Mouse (Mus musculus) hindbrain, embryonic 12.5 days (tissue): ENCODE measurements at regions not wholly inside any gene's neighbourhood (a gene's known extent, or its start where the extent isn't known, plus 50 kb on each side); places are given as distances from the start of the nearest gene placed in this dataset.

ENCODE experiments used
- ATAC-seq: fragments of 200-750 bp; cut with Nextera tagmentation; 2 replicates; pipeline ENCODE4 v1.8.0; 2017; ENCODE audit warnings: moderate TSS enrichment; ENCODE audit not compliant: low FRiP score
- H3K27ac ChIP-seq: fragments of 300-500 bp; sonication (generic); 2 replicates; pipeline ENCODE4 v1.5.1; 2016; ENCODE audit warnings: mild to moderate bottlenecking
- H3K27me3 ChIP-seq: fragments of 300-500 bp; sonication (generic); 2 replicates; pipeline ENCODE4 v1.6.1; 2016; ENCODE audit warnings: mild to moderate bottlenecking
- H3K36me3 ChIP-seq: fragments of 300-500 bp; sonication (generic); 2 replicates; pipeline ENCODE4 v1.6.1; 2016; ENCODE audit warnings: mild to moderate bottlenecking
- H3K4me1 ChIP-seq: fragments of 300-500 bp; sonication (generic); 2 replicates; pipeline ENCODE4 v1.6.1; 2016
- H3K4me2 ChIP-seq: fragments of 300-500 bp; sonication (generic); replicated peaks from 2 replicates; pipeline ENCODE4 v1.6.1; 2016; ENCODE audit warnings: mild to moderate bottlenecking
- H3K4me3 ChIP-seq: fragments of 300-500 bp; sonication (generic); 2 replicates; pipeline ENCODE4 v1.5.1; 2016; ENCODE audit warnings: mild to moderate bottlenecking
- H3K9ac ChIP-seq: fragments of 300-500 bp; sonication (generic); 2 replicates; pipeline ENCODE4 v1.6.1; 2016; ENCODE audit warnings: mild to moderate bottlenecking, moderate library complexity
- H3K9me3 ChIP-seq: fragments of 300-500 bp; sonication (generic); replicated peaks from 2 replicates; pipeline ENCODE4 v1.6.1; 2016; ENCODE audit warnings: mild to moderate bottlenecking
- WGBS: fragments of 180-500 bp; shearing (Covaris S2); methylation state at CpG from one replicate; pipeline ENCODE4 v1.1.7; 2016; 5-methylcytosine and 5-hydroxymethylcytosine counted together

GRCm38 (mm10) chr6:140368354-140369069 is 55.3 kb upstream of the Plekha5 start:
- 82% methylated on average over 8 of the region's 8 CpGs for WGBS
- Histone ChIP-seq H3K9me3 (no peaks in the 10 kb centered on the region), H3K4me2 (no peak overlapping the region), H3K27ac (no peak overlapping the region), H3K4me1 (no peaks in the 10 kb centered on the region), H3K36me3 (no peaks in the 10 kb centered on the region), H3K9ac (no peak overlapping the region), H3K27me3 (no peaks in the 10 kb centered on the region), H3K4me3 (no peak overlapping the region)
- ATAC-seq, result peak; percentile 48

GRCm38 (mm10) chr6:140367303-140367702 is 56.6 kb upstream of the Plekha5 start:
- 88% methylated on average over 6 of the region's 6 CpGs for WGBS
- no peak for ATAC-seq

GRCm38 (mm10) chr6:140366791-140367190 is 57.1 kb upstream of the Plekha5 start:
- no peak overlapping the region for H3K4me2 ChIP-seq
- 61% methylated on average over 3 of the region's 3 CpGs for WGBS
- no peak for ATAC-seq

More at GRCm38 (mm10) chr6:140367303-140367702, 56.6 kb upstream of the Plekha5 start:
- H3K4me2 ChIP-seq, result no peak overlapping the region
- H3K4me3 ChIP-seq, result no peak overlapping the region
- no peaks in the 10 kb centered on the region for H3K27me3 ChIP-seq
- H3K4me1 ChIP-seq, result no peaks in the 10 kb centered on the region
- no peak overlapping the region for H3K9ac ChIP-seq
- no peaks in the 10 kb centered on the region for H3K9me3 ChIP-seq
- no peaks in the 10 kb centered on the region for H3K36me3 ChIP-seq
- H3K27ac ChIP-seq, result no peak overlapping the region

GRCm38 (mm10) chr6:140360996-140361395 is 62.9 kb upstream of the Plekha5 start:
- H3K4me3 ChIP-seq, result no peak overlapping the region
- no peaks in the 10 kb centered on the region for H3K27me3 ChIP-seq
- H3K9me3 ChIP-seq, result no peaks in the 10 kb centered on the region
- no peaks in the 10 kb centered on the region for H3K36me3 ChIP-seq
- 71% methylated on average over 4 of the region's 4 CpGs for WGBS
- ATAC-seq, result no peak
- H3K4me1 ChIP-seq, result no peaks in the 10 kb centered on the region
- H3K4me2 ChIP-seq, result no peak overlapping the region
- H3K9ac ChIP-seq, result no peak overlapping the region
- no peak overlapping the region for H3K27ac ChIP-seq

More at GRCm38 (mm10) chr6:140366791-140367190, 57.1 kb upstream of the Plekha5 start:
- Histone ChIP-seq H3K36me3 (no peaks in the 10 kb centered on the region), H3K9ac (no peak overlapping the region), H3K4me1 (no peaks in the 10 kb centered on the region), H3K9me3 (no peaks in the 10 kb centered on the region), H3K4me3 (no peak overlapping the region), H3K27ac (no peak overlapping the region), H3K27me3 (no peaks in the 10 kb centered on the region)

- ATAC-seq, result no peak
- no peak overlapping the region for H3K27ac ChIP-seq
- H3K4me1 ChIP-seq, result no peaks in the 10 kb centered on the region
- H3K9ac ChIP-seq, result no peak overlapping the region
- H3K9me3 ChIP-seq, result no peaks in the 10 kb centered on the region
- 84% methylated on average over 2 of the region's 2 CpGs for WGBS
- no peak overlapping the region for H3K4me2 ChIP-seq
- H3K27me3 ChIP-seq, result no peaks in the 10 kb centered on the region
- no peak overlapping the region for H3K4me3 ChIP-seq
- no peaks in the 10 kb centered on the region for H3K36me3 ChIP-seq
Observed at GRCm38 (mm10) chr6:140357901-140358300, 66.0 kb upstream of the Plekha5 start.

GRCm38 (mm10) chr6:140357300-140357699 is 66.6 kb upstream of the Plekha5 start:
- Histone ChIP-seq H3K9me3 (no peaks in the 10 kb centered on the region), H3K9ac (no peak overlapping the region), H3K27me3 (no peaks in the 10 kb centered on the region), H3K4me2 (no peak overlapping the region), H3K4me3 (no peak overlapping the region), H3K36me3 (no peaks in the 10 kb centered on the region), H3K4me1 (no peaks in the 10 kb centered on the region), H3K27ac (no peak overlapping the region)
- 78% methylated on average over 8 of the region's 8 CpGs for WGBS
- no peak for ATAC-seq

- H3K36me3 ChIP-seq, result no peaks in the 10 kb centered on the region
- no peak overlapping the region for H3K4me2 ChIP-seq
- no peak overlapping the region for H3K4me3 ChIP-seq
- H3K4me1 ChIP-seq, result peaks cover 5% of the 10 kb centered on the region; the same call in 1 of the 2 replicates
- H3K27ac ChIP-seq, result no peak overlapping the region
- H3K9ac ChIP-seq, result no peak overlapping the region
- no peak for ATAC-seq
- H3K27me3 ChIP-seq, result no peaks in the 10 kb centered on the region
- H3K9me3 ChIP-seq, result no peaks in the 10 kb centered on the region
- 86% methylated on average over 6 of the region's 6 CpGs for WGBS
Observed at GRCm38 (mm10) chr6:140354082-140354481, 69.8 kb upstream of the Plekha5 start.

GRCm38 (mm10) chr6:140353610-140354009 is 70.2 kb upstream of the Plekha5 start:
- H3K27ac ChIP-seq, result no peak overlapping the region
- ATAC-seq, result no peak
- 86% methylated on average over 6 of the region's 6 CpGs for WGBS

GRCm38 (mm10) chr6:140351365-140352095 is 72.3 kb upstream of the Plekha5 start:
- 75% methylated on average over 3 of the region's 6 CpGs for WGBS
- Histone ChIP-seq H3K27me3 (no peaks in the 10 kb centered on the region), H3K9me3 (no peaks in the 10 kb centered on the region), H3K9ac (no peak overlapping the region), H3K36me3 (no peaks in the 10 kb centered on the region), H3K4me2 (no peak overlapping the region), H3K27ac (no peak overlapping the region), H3K4me1 (peaks cover 5% of the 10 kb centered on the region; the same call in 1 of the 2 replicates), H3K4me3 (no peak overlapping the region)
- no peak for ATAC-seq

More at GRCm38 (mm10) chr6:140353610-140354009, 70.2 kb upstream of the Plekha5 start:
- no peak overlapping the region for H3K9ac ChIP-seq
- no peak overlapping the region for H3K4me2 ChIP-seq
- no peaks in the 10 kb centered on the region for H3K9me3 ChIP-seq
- no peaks in the 10 kb centered on the region for H3K36me3 ChIP-seq
- no peak overlapping the region for H3K4me3 ChIP-seq
- peaks cover 5% of the 10 kb centered on the region; the same call in 1 of the 2 replicates for H3K4me1 ChIP-seq
- H3K27me3 ChIP-seq, result no peaks in the 10 kb centered on the region

- Histone ChIP-seq H3K27ac (no peak overlapping the region), H3K4me3 (no peak overlapping the region), H3K9ac (no peak overlapping the region), H3K36me3 (no peaks in the 10 kb centered on the region), H3K9me3 (no peaks in the 10 kb centered on the region), H3K27me3 (no peaks in the 10 kb centered on the region), H3K4me1 (peaks cover 6% of the 10 kb centered on the region), H3K4me2 (no peak overlapping the region)
- WGBS, result 95% methylated on average over 16 of the region's 16 CpGs
- no peak for ATAC-seq
Observed at GRCm38 (mm10) chr6:140348578-140348977, 75.3 kb upstream of the Plekha5 start.

GRCm38 (mm10) chr6:140346929-140347328 is 76.9 kb upstream of the Plekha5 start:
- no peak overlapping the region for H3K9ac ChIP-seq
- H3K36me3 ChIP-seq, result no peaks in the 10 kb centered on the region
- no peak overlapping the region for H3K27ac ChIP-seq
- H3K4me1 ChIP-seq, result peaks cover 16% of the 10 kb centered on the region
- 79% methylated on average over 6 of the region's 6 CpGs for WGBS
- no peak for ATAC-seq
- no peaks in the 10 kb centered on the region for H3K9me3 ChIP-seq
- H3K27me3 ChIP-seq, result no peaks in the 10 kb centered on the region
- no peak overlapping the region for H3K4me3 ChIP-seq
- H3K4me2 ChIP-seq, result no peak overlapping the region

GRCm38 (mm10) chr6:140343638-140344037 is 80.2 kb upstream of the Plekha5 start:
- Histone ChIP-seq H3K4me1 (peaks cover 19% of the 10 kb centered on the region), H3K4me2 (no peak overlapping the region), H3K36me3 (no peaks in the 10 kb centered on the region), H3K27me3 (no peaks in the 10 kb centered on the region), H3K9me3 (no peaks in the 10 kb centered on the region), H3K4me3 (no peak overlapping the region), H3K27ac (peak overlapping the region; percentile 67; the same call in 1 of the 2 replicates), H3K9ac (no peak overlapping the region)
- no peak for ATAC-seq
- WGBS, result 63% methylated on average over 11 of the region's 11 CpGs
